Mouse (Mus musculus) heart, embryonic 11.5 days (tissue): ENCODE results near the gene Rbm47. TPM values are rescaled to one million over a fixed set of nuclear protein-coding genes. Genes with fewer than 3 reads are reported as not detected.

Source experiments
- ATAC-seq: fragments of 200-750 bp; cut with Nextera tagmentation; replicated peaks from 2 replicates; pipeline ENCODE4 v1.8.0; 2017; ENCODE audit warnings: moderate library complexity; ENCODE audit not compliant: insufficient number of reproducible peaks, low FRiP score, low TSS enrichment
- H3K27ac ChIP-seq: fragments of 300-500 bp; sonication (generic); 2 replicates; pipeline ENCODE4 v1.5.1; 2014; ENCODE audit warnings: mild to moderate bottlenecking, low read depth, low read length
- H3K27me3 ChIP-seq: fragments of 300-500 bp; sonication (generic); 2 replicates; pipeline ENCODE4 v1.6.1; 2014; ENCODE audit warnings: mild to moderate bottlenecking, low read length, mixed read lengths; ENCODE audit not compliant: control insufficient read depth, insufficient read depth
- H3K36me3 ChIP-seq: fragments of 300-500 bp; sonication (generic); 2 replicates; pipeline ENCODE4 v1.6.1; 2014; ENCODE audit warnings: mild to moderate bottlenecking, low read length, moderate library complexity, mixed read lengths; ENCODE audit not compliant: control insufficient read depth, insufficient read depth
- H3K4me1 ChIP-seq: fragments of 300-500 bp; sonication (generic); 2 replicates; pipeline ENCODE4 v1.6.1; 2014; ENCODE audit warnings: low read length; ENCODE audit not compliant: control insufficient read depth, insufficient read depth
- H3K4me2 ChIP-seq: fragments of 300-500 bp; sonication (generic); 2 replicates; pipeline ENCODE4 v1.6.1; 2014; ENCODE audit warnings: mild to moderate bottlenecking, moderate library complexity
- H3K4me3 ChIP-seq: fragments of 300-500 bp; sonication (generic); 2 replicates; pipeline ENCODE4 v1.5.1; 2014; ENCODE audit warnings: low read depth, low read length
- H3K9ac ChIP-seq: fragments of 300-500 bp; sonication (generic); 2 replicates; pipeline ENCODE4 v1.6.1; 2014; ENCODE audit warnings: mild to moderate bottlenecking, low read depth, low read length, moderate library complexity
- H3K9me3 ChIP-seq: fragments of 300-500 bp; sonication (generic); replicated peaks from 2 replicates; pipeline ENCODE4 v1.6.1; 2016; ENCODE audit warnings: low read length; ENCODE audit not compliant: control insufficient read depth
- WGBS: fragments of 180-500 bp; shearing (Covaris S2); extraction: QIAGEN DNeasy Blood & Tissue Kit; methylation state at CpG from one replicate; pipeline ENCODE4 v1.1.7; 2014; ENCODE audit not compliant: insufficient replicate concordance; 5-methylcytosine and 5-hydroxymethylcytosine counted together
- polyA plus RNA-seq: library from polyadenylated mRNA; unstranded; fragments of >200 nt; fragmentation: Nextera tagmentation; extraction: Ambion mirVana; gene quantifications from 2 replicates; pipeline ENCODE4 v1.2.1, GENCODE M21; 2014

Gene Rbm47
- polyA plus RNA-seq, 1 experiment from 2014 or later: 1.8 TPM

GRCm38 (mm10) chr5:66112059-66112458, 60.9 kb downstream of the Rbm47 start:
- Histone ChIP-seq H3K4me1 (no peaks in the 10 kb centered on the region; the same call in 1 of the 2 replicates), H3K4me2 (no peak overlapping the region), H3K4me3 (no peak overlapping the region), H3K36me3 (no peaks in the 10 kb centered on the region), H3K9me3 (no peaks in the 10 kb centered on the region), H3K27ac (no peak overlapping the region), H3K27me3 (no peaks in the 10 kb centered on the region), H3K9ac (no peak overlapping the region)
- no peak for ATAC-seq
- 64% methylated on average over 8 of the region's 8 CpGs for WGBS

DNA sequence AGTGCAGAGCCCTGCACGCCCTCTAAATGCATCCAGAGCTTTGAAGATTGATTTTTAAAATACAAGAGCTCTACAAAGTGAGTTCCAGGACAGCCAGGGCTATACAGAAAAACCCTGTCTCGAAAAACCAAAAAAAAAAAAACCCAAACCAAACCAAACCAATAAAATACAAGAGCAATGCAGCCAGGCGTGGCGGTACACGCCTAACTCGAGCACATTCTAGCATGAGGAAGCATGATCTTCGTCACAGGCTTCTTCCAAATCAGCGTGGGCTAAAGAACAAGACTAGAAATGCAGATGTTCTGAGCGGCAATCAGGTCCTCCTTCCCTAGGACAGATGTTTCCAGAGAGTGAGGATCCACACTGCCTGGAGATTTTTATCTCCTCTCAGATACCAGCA, 66.5 kb downstream of the Rbm47 start:
- Histone ChIP-seq H3K4me2 (no peak overlapping the region), H3K4me3 (no peak overlapping the region), H3K27ac (no peak overlapping the region), H3K9ac (no peak overlapping the region), H3K4me1 (no peaks in the 10 kb centered on the region), H3K27me3 (no peaks in the 10 kb centered on the region), H3K36me3 (no peaks in the 10 kb centered on the region), H3K9me3 (no peaks in the 10 kb centered on the region)
- no peak for ATAC-seq
- 81% methylated on average over 9 of the region's 9 CpGs for WGBS

DNA sequence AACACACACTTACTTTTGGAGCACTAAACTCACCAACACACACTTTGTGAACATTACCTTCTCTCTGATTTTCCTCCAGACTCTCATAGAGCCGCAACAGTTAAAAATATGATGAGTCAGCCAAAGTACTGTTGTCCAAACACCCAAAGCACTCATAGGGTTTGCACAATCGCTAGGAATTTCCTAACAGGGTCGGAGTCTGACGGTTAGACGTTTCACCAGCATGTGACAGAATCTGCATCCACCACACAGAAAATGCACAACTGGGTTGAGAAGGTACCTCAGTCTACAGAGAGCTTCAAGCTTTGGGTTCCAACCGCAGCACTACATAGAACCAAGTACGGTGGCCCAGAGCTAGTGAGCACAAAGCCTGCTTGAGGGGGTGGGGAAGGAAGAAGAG, 67.0 kb downstream of the Rbm47 start:
- 79% methylated on average over 7 of the region's 7 CpGs for WGBS
- ATAC-seq: no peak
- H3K4me3 ChIP-seq: no peak overlapping the region
- H3K4me2 ChIP-seq: no peak overlapping the region
- no peak overlapping the region for H3K9ac ChIP-seq
- no peaks in the 10 kb centered on the region for H3K36me3 ChIP-seq
- H3K9me3 ChIP-seq: no peaks in the 10 kb centered on the region
- H3K27me3 ChIP-seq: no peaks in the 10 kb centered on the region
- no peaks in the 10 kb centered on the region for H3K4me1 ChIP-seq
- no peak overlapping the region for H3K27ac ChIP-seq

- Histone ChIP-seq H3K4me2 (no peak overlapping the region), H3K4me3 (no peak overlapping the region), H3K36me3 (no peaks in the 10 kb centered on the region), H3K27me3 (no peaks in the 10 kb centered on the region), H3K27ac (no peak overlapping the region), H3K4me1 (no peaks in the 10 kb centered on the region), H3K9me3 (no peaks in the 10 kb centered on the region), H3K9ac (no peak overlapping the region)
- WGBS: 69% methylated on average over 3 of the region's 3 CpGs
- ATAC-seq: no peak
Observed at GRCm38 (mm10) chr5:66105366-66105765, 67.6 kb downstream of the Rbm47 start.

- no peak overlapping the region for H3K4me3 ChIP-seq
- H3K9me3 ChIP-seq: no peaks in the 10 kb centered on the region
- H3K36me3 ChIP-seq: no peaks in the 10 kb centered on the region
- H3K4me1 ChIP-seq: no peaks in the 10 kb centered on the region
- H3K27ac ChIP-seq: no peak overlapping the region
- 60% methylated on average over 5 of the region's 5 CpGs for WGBS
- no peak for ATAC-seq
- H3K4me2 ChIP-seq: no peak overlapping the region
- no peaks in the 10 kb centered on the region for H3K27me3 ChIP-seq
- no peak overlapping the region for H3K9ac ChIP-seq
Observed at GRCm38 (mm10) chr5:66103386-66103785, 69.5 kb downstream of the Rbm47 start.

DNA sequence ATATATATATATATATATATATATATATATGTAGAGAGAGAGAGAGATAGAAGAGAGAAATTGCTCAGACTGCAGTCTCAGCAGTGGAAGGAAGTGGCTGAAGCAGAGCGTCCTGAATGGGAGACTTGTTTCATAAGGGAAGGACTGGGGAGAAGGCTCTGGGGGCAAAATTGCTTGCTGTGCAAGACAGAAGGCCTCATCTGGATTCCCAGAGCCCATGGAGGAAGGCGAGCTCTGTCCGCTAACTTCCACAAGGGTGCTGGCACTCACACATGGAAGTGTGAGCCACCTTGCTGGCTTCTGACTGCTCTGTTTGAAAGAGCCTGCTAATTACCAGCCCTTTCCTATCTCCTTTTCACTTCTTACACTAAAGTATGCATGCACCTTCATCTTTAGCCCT, 70.1 kb downstream of the Rbm47 start:
- Histone ChIP-seq H3K4me2 (no peak overlapping the region), H3K27me3 (no peaks in the 10 kb centered on the region), H3K27ac (no peak overlapping the region), H3K9me3 (no peaks in the 10 kb centered on the region), H3K36me3 (no peaks in the 10 kb centered on the region), H3K9ac (no peak overlapping the region), H3K4me1 (no peaks in the 10 kb centered on the region), H3K4me3 (no peak overlapping the region)
- ATAC-seq: no peak
- WGBS: 79% methylated on average over 3 of the region's 3 CpGs

- Histone ChIP-seq H3K9me3 (no peaks in the 10 kb centered on the region), H3K9ac (no peak overlapping the region), H3K4me3 (no peak overlapping the region), H3K4me2 (no peak overlapping the region), H3K4me1 (no peaks in the 10 kb centered on the region), H3K27ac (no peak overlapping the region), H3K36me3 (no peaks in the 10 kb centered on the region), H3K27me3 (no peaks in the 10 kb centered on the region)
- WGBS: 52% methylated on average over 3 of the region's 3 CpGs
- ATAC-seq: no peak
Observed at GRCm38 (mm10) chr5:66101577-66101976, 71.3 kb downstream of the Rbm47 start.

DNA sequence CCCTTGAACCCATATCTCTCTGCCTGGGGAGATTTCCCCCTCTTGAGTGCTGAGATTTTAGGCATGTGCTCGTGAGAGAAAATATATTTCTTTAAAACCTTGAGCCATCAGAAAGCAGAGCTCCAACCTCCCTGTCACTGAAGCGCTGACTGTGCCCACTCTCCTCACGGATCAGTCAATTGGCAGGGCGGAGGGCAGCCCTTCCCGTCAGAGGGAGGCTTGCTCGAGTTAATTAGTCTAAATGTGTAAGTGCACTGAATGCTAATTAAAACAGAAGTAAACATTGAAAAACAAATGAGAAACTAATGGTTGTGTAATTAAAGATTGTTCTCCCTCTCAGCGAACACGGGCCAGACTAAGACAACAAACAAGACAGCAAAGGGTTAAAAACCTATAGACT, 72.6 kb downstream of the Rbm47 start:
- no peak overlapping the region for H3K9ac ChIP-seq
- ATAC-seq: no peak
- H3K27ac ChIP-seq: no peak overlapping the region
- no peaks in the 10 kb centered on the region for H3K9me3 ChIP-seq
- 84% methylated on average over 8 of the region's 8 CpGs for WGBS
- H3K4me3 ChIP-seq: no peak overlapping the region
- H3K27me3 ChIP-seq: no peaks in the 10 kb centered on the region
- no peaks in the 10 kb centered on the region for H3K36me3 ChIP-seq
- H3K4me1 ChIP-seq: no peaks in the 10 kb centered on the region
- no peak overlapping the region for H3K4me2 ChIP-seq

DNA sequence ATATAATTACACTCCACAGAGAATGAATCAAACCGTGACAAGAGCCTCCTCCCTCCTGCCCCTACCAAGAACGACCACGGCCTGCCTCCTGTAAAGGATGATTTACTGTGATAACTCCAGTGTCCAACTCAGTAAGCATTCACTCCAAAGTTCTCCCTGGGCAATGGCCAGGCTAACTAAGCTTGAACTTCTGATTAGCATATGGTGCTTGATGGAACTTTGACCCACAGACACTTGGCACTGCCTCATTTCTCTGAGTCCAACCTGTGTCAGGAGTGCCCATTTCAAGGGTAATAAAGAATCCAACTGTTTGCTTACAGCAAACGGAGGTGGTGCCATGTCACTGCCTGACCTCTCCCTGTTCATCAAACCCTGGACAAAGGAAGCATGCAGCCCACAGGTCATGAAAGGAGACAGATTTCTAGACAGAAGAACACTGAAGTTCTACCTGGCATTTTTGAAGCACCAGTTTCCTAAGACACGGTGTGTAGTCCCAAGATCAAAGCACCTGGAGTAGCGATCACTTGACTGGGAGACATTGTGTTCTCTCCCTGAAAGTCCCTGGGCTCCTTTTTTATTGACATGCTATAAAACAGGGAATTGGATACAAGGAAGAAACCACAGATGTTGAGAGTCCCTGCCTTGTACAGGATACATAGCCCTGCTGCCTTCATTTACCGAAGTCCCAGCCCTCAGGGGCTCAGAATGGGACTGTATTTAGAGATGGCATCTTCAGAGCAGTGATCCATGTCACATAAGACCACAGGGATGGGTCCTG, 74.6 kb downstream of the Rbm47 start:
- no peaks in the 10 kb centered on the region for H3K36me3 ChIP-seq
- no peak overlapping the region for H3K4me2 ChIP-seq
- no peaks in the 10 kb centered on the region for H3K9me3 ChIP-seq
- no peak overlapping the region for H3K27ac ChIP-seq
- no peak overlapping the region for H3K4me3 ChIP-seq
- H3K9ac ChIP-seq: no peak overlapping the region
- no peaks in the 10 kb centered on the region for H3K27me3 ChIP-seq
- H3K4me1 ChIP-seq: no peaks in the 10 kb centered on the region
- ATAC-seq: no peak
- WGBS: 78% methylated on average over 7 of the region's 7 CpGs
